Mouse (Mus musculus) MN1 (cell line): ENCODE measurements around the gene Pold2.
"Not testable (repeated sequence)": the region's sequence is repeated elsewhere in the genome, so short reads cannot be mapped to it uniquely, and the experiment has no call there.

Experiments used
- DNase-seq: peaks from one replicate; pipeline ENCODE4 v3.0.0-alpha.2; 2016; ENCODE audit warnings: low spot score

Pold2 gene

GRCm38 (mm10) chr11:5897839-5898238, 19.7 kb upstream of the Pold2 start:
- DNase-seq: no peak

DNA sequence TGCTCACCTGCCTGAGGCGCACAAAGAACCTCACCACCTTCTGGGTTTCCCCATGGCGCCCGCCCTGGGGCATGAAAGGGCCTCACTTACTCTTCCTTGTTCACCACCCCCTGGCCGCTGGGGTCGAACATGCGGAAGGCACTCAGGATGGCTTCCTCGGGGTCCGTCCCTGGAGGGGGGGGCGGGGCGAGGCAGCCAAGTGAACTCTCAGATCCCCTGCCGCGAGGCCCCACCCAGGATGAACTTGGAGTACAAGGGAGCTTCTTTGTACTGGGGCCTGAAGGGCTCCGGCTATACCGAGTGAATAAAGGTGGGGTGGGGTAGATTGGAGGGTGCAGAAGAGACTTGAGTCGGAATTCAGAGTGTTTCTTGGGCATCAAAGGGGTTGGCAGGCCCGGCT, 19.1 kb upstream of the Pold2 start:
- no peak for DNase-seq

- no peak for DNase-seq
Observed at GRCm38 (mm10) chr11:5893807-5894206, 15.7 kb upstream of the Pold2 start.

GRCm38 (mm10) chr11:5892810-5893368, 14.8 kb upstream of the Pold2 start:
- peak; percentile 61 for DNase-seq

DNA sequence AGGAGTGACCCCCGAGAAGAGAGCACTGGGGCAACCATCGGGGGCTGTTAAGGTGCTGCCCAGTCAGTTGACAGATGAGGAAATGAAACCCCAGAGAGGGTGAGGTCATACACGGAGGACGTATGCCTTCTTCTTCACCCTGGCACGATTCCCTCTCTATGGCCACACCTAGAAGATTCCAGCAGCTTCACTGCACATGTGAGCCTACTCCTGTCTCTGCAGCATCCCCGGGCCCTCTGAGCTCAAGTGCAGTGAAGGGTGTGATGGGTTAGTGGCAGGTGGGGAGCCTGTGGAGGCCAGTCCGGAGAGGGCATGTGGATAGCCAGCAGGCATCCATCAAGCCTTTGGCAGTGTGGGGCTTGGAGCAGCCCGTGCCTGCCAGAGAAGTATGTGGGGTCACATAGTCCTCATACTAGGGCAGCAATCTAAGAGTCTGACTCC, 14.1 kb upstream of the Pold2 start:
- peak; percentile 30 for DNase-seq

DNA sequence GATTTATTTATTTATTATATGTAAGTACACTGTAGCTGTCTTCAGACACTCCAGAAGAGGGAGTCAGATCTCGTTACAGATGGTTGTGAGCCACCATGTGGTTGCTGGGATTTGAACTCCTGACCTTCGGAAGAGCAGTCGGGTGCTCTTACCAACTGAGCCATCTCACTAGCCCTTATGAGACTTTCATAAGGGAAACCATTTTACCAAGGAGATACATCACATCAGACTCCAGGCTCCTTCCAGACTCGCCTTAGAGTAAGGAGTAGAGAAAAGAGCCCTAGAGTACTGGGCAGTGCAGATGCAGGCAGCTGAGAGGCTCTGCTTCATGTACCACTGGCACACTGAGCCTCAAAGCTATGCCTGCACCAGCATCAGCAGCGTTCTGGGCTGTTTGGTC, 10.5 kb upstream of the Pold2 start:
- not testable (repeated sequence) for DNase-seq

DNA sequence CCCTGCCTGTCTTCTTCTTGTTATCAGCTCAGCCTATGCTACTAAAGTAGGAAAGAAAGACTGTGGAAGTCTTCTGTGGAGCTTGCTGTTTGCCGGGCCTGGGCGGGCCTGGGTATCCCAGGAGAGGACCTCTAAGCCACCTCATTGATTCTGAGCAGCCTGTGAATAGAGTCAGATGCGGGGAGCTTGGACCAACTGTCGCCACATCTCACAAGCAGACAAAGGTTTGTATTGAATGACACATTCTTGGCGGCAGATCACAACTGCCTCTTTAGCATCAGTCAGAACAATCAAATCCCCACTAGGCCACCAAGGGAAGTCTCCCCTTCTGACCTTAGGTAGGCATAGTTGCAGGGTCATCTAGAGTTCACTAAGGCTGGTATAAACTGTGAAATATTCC, 9.2 kb upstream of the Pold2 start:
- DNase-seq: no peak

DNA sequence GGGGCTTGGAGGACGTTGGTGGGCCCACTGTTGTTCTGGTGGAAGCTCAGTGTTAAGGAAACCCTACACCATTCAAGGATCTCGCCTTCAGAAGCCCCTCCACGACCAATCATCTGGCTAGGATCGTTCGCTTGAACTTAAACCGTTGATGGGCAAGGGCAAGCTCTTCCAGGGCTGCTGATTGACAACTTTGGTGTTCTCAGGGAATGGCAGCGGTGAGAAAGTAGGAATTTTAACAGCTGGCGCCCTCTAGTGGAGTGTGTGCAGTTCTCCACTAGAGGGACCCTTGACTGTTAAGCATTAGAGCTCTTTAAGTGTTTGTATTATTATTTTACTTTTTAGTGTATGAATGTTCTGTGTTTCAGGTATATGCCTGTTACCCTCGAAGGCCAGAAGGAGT, 8.1 kb upstream of the Pold2 start:
- DNase-seq: peak; percentile 89

GRCm38 (mm10) chr11:5882518-5882917, 4.4 kb upstream of the Pold2 start:
- no peak for DNase-seq

DNA sequence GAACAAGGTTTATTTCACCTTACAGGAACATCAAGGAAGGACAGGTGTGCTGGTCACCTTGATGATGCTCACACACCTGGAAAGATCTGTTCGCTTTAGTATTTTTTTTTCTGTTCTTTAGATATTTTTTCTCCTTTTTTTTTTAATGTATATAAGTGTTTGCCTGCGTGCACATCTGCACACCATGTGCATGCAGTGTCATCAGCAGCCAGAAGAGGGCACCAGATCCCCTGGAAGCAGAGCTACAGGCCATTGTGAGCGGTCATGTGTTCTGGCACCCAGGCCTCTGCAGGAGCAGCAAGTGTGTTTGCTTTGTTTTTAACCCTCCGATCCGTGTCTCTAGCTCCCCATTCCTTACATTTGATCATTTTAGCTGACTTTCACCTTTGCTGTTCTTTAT, 1.8 kb upstream of the Pold2 start:
- peak; percentile 46 for DNase-seq

DNA sequence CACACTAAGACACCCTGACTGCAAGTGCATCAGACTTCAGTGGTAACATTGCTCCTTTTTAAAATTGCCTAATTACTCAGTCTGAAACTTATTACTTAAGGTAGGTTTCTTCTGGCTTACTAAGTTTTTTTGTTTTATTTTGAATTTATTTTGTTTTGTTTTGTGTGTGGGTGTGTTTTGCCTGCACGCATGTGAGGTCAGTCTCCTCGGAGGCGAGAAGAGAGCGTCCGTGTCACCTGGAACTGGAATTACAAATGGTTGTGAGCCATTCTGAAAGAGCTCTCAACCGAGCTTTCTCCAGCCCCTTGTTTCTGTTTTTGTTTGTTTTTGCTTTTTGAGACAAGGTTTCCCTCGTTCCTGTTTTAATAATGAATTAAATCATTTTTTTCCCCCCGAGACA, 569 bp upstream of the Pold2 start:
- peak; percentile 62 for DNase-seq

- no peak for DNase-seq
Observed at GRCm38 (mm10) chr11:5877421-5877820, 671 bp downstream of the Pold2 start.

GRCm38 (mm10) chr11:5873192-5873591, 4.9 kb downstream of the Pold2 start:
- DNase-seq: no peak

- DNase-seq: no peak
Observed at GRCm38 (mm10) chr11:5872707-5873106, 5.4 kb downstream of the Pold2 start.

DNA sequence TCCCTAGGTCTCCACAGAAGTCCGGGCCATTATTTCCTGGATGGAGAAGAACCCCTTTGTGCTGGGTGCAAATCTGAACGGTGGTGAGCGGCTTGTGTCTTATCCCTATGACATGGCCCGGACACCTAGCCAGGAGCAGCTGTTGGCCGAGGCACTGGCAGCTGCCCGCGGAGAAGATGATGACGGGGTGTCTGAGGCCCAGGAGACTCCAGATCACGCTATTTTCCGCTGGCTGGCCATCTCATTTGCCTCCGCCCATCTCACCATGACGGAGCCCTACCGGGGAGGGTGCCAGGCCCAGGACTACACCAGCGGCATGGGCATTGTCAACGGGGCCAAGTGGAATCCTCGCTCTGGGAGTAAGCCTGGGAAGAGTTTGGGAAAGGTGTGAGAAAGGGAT, 8.0 kb downstream of the Pold2 start:
- no peak for DNase-seq

DNA sequence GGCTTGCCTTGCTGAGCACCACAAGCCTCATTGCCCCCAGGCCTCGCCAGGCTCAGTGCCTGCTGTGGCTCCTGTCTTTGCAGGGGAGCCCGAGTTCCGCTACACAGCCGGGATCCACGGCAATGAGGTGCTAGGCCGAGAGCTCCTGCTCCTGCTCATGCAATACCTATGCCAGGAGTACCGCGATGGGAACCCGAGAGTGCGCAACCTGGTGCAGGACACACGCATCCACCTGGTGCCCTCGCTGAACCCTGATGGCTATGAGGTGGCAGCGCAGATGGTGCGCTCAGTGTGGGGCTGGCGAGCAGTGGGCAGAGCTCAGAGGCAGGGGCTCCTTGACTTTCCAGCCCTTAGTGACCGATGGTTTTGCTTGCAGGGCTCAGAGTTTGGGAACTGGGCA, 8.8 kb downstream of the Pold2 start:
- DNase-seq: no peak

DNA sequence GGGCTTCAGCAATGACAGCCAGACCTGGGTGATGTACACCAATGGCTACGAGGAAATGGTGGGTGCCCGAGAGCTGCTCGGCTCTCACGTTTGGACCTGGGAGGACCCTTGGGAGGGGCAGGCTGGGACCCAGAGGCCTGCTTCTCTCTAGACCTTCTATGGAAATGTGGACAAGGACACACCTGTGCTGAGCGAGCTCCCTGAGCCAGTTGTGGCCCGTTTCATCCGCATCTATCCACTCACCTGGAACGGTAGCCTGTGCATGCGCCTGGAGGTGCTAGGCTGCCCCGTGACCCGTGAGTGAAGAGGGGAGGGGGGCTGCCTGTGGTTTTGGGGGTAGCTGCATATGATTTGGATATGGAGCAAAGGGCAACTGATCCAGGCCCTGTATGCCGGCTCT, 9.8 kb downstream of the Pold2 start:
- DNase-seq: no peak

DNA sequence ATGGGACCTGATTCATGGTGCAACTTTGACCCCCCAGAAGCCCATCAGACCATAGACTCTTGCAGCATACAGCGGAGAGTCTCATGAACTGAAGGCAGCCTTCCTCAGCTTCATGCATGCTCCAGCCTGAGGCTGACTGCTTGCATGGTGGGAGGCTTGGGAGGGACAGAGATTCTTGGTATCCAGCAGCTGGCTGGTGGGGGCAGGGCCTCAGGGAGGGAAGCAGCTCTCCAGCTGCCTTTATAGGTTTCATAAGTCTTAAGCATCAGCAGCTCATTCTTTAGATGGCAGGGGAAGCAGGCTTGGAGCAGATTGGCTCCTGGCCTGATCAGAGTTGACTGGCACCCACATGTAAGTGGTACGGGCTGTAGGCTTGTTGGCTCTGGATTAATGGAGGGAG, 10.9 kb downstream of the Pold2 start:
- no peak for DNase-seq

GRCm38 (mm10) chr11:5862394-5863105, 15.5 kb downstream of the Pold2 start:
- peak; percentile 71 for DNase-seq

DNA sequence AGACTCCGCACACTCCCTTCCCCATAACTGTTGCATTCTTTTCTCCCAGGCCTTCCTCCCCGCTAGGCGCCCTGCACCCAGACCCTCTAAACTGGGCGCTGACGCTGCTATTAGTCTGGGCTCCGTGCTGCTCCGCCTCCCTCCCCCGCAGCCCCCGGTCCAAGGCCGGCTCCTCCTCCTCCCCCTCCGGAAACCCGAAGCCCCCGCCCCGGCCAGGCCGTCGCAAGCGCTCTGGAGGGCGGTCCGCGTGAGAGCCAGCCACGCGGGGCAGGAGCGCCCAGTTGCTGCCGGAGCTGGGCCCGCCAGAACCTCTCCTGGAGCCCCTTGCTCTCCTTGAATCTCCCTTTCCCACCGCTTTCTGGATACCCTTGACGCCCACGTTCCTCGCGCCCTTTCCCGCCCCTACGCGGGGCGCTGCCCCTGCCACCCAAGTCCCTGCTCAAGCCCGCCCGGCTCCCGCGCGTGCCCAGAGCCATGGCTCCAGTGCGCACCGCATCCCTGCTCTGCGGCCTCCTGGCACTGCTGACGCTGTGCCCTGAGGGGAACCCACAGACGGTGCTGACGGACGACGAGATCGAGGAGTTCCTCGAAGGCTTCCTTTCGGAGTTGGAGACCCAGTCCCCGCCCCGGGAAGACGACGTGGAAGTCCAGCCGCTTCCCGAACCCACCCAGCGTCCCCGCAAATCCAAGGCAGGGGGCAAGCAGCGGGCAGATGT, 16.3 kb downstream of the Pold2 start, which contains the start of gene Aebp1:
Aebp1 (plus strand) TSS at position 270 of the 716 bp plus-strand sequence.
- DNase-seq: peak; percentile 69

GRCm38 (mm10) chr11:5860639-5861038, 17.5 kb downstream of the Pold2 start:
- no peak for DNase-seq

- DNase-seq: no peak
Observed at GRCm38 (mm10) chr11:5859883-5860550, 18.1 kb downstream of the Pold2 start.

- no peak for DNase-seq
Observed at GRCm38 (mm10) chr11:5858723-5859122, 19.4 kb downstream of the Pold2 start.
